Mouse (Mus musculus): ENCODE measurements around the gene Fbxw17.
"Not testable (repeated sequence)": the region's sequence is repeated elsewhere in the genome, so short reads cannot be mapped to it uniquely, and the experiment has no call there.

Gene Fbxw17

DNA sequence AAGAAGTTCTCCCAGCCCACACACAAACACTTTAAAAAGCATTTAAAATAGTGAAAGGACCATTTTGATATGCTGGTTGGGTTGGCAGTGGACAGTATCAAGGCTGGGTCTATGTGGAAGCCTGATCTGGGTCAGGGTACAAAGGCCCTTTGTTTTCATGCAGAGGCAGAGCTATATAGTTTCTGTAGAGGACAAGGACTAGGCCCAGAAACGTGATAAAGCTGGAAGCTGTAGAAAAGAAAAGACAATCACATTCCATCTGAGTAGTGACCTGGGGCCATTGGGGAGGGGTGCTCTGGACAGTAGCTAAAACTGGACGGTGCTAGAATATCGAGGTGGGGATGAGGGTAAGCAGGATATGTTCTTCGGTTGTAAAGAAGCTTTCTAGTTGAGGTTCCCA lies 27.6 kb downstream of the Fbxw17 start:
- Histone ChIP-seq H3K9me3 (ENCODE audit: low read length) (no peaks in the 10 kb centered on the region), H3K36me3 (ENCODE audit: insufficient read depth, low read length) (no peaks in the 10 kb centered on the region), H3K4me3 (replicated peaks; ENCODE audit: low read length) (no peak overlapping the region), H3K4me1 (replicated peaks; ENCODE audit: low read depth, low read length) (peaks cover 17% of the 10 kb centered on the region), H3K27me3 (ENCODE audit: insufficient read depth, low read length) (no peaks in the 10 kb centered on the region)
- TF ChIP-seq CTCF (conservative IDR thresholded peaks at IDR 0.05; ENCODE audit: low read length) (no peak), NANOG (IDR thresholded peaks at IDR 0.05; ENCODE audit: borderline replicate concordance, low read length) (no peak), POU5F1 (IDR thresholded peaks at IDR 0.05; ENCODE audit: borderline replicate concordance, low read length) (no peak)

DNA sequence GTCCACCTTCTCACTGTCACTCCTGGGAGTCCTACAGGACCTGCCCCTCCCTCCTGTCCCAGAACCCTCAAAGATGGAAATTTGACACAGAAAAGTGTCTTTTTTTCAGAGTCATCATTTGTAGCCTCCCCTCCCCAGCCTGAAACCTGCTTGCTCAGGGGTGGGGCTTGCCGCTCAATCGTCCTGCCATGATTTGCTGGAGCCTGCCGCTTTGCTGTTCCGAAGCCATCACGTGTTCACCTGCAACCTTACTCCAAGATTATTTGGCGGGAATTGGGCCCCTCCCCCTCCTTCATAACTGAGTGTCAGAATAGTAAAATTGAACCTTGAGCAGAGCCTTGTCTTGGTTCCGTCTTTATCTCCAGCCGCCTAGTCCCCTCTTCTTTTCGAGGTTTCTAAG lies 34.6 kb downstream of the Fbxw17 start:
- H3K36me3 ChIP-seq (ENCODE audit: insufficient read depth, low read length); H3K9me3 ChIP-seq (ENCODE audit: low read length); H3K27me3 ChIP-seq (ENCODE audit: insufficient read depth, low read length): not testable (repeated sequence)
- Histone ChIP-seq H3K4me3 (replicated peaks; ENCODE audit: low read length) (peak overlapping the region; percentile 58), H3K4me1 (replicated peaks; ENCODE audit: low read depth, low read length) (peaks cover 42% of the 10 kb centered on the region)

DNA sequence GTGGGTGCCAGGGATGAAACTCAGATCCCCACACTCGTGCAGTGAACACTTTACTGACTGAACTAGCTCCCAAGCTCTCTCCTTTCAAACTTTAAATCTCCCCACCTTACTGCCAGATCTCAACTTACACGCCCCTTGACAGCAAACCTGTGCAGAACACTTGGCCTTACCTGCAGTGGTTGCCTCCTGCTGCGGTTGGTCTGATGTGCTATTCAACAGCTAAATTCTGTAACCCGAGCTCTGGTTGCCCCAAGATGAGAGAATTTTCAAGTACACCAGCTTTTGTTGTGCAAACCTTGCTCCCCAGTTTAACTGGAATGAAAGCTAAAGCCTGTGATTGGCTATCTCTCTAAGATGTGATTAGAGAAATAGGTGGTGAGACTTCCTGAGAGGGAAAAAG lies 35.8 kb downstream of the Fbxw17 start:
- Histone ChIP-seq H3K36me3 (ENCODE audit: insufficient read depth, low read length) (no peaks in the 10 kb centered on the region), H3K4me3 (replicated peaks; ENCODE audit: low read length) (peak overlapping the region; percentile 58), H3K9me3 (ENCODE audit: low read length) (no peaks in the 10 kb centered on the region), H3K4me1 (replicated peaks; ENCODE audit: low read depth, low read length) (peaks cover 44% of the 10 kb centered on the region), H3K27me3 (ENCODE audit: insufficient read depth, low read length) (no peaks in the 10 kb centered on the region)
- TF ChIP-seq CTCF (conservative IDR thresholded peaks at IDR 0.05; ENCODE audit: low read length) (no peak), NANOG (IDR thresholded peaks at IDR 0.05; ENCODE audit: borderline replicate concordance, low read length) (peak; percentile 59; the same call in 1 of the 2 replicates)

DNA sequence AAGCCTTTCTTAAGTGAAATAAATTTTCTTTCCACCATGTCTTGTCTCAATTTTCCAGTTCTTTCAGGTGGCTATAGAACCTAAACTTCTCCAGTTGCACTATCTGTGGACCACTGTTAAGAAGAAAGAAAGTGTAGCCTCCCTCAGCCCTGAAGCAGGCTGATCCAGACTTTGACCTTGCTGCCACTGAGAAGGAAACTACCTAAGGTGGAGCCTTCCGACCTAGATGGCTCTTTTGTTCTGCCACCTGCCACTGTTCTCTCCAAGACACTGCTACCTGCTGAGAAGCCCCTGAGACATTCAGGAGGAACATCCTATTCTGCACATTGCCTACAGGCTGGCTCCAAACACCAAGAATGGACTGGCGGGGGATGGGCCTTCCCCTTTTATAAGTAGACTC lies 42.8 kb downstream of the Fbxw17 start:
- TF ChIP-seq NANOG (IDR thresholded peaks at IDR 0.05; ENCODE audit: borderline replicate concordance, low read length): peak; percentile 83
- peaks cover 53% of the 10 kb centered on the region for H3K4me1 ChIP-seq (replicated peaks; ENCODE audit: low read depth, low read length)
- H3K9me3 ChIP-seq (ENCODE audit: low read length); H3K27me3 ChIP-seq (ENCODE audit: insufficient read depth, low read length); H3K4me3 ChIP-seq (replicated peaks; ENCODE audit: low read length); H3K36me3 ChIP-seq (ENCODE audit: insufficient read depth, low read length): not testable (repeated sequence)

DNA sequence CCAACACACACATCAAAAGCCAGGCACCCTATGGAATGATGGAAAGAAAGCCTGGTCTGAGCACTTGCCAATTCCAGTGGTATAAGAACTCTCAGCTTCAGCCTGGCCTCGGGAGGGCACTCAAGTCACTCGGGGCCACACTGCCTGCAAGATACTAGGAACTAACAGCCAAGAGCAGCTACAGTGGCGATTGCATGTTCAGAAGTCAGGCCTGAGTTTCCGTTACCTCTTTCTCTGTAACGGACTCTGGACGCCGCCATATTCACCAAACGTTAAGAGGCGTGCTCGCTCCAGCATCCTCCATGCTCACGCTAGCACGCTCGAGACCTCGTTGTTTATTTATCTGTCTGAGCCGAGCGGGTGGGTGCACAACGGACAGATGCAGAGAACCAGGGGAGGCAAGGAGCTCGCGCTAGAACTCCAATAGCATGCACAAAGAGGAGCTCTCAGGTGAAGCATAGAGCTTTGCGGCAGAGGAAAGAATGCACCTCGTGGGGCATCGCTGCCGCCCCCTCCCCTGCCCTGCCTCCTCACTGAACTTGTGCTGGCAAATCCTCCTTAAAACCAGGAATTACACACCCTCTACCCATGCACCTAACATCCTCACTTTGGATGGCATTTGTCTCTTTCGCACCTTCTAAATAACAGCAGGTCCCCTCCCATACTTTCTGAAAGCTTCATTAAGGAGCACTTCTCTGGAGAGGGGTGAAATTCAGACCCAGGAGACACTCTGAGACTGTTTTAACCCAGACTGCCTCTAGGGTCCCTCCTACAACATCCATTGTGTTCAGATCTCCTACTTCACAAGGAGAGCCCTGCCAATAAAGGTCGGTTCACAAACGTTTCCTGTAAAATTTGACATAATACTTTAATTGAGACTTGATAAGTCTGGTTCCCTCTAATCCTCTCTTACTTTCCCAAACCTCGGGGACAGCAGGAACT lies 47.2 kb downstream of the Fbxw17 start:
- H3K36me3 ChIP-seq (ENCODE audit: insufficient read depth, low read length): no peaks in the 10 kb centered on the region
- no peak for TF ChIP-seq POU5F1 (IDR thresholded peaks at IDR 0.05; ENCODE audit: borderline replicate concordance, low read length)
- TF ChIP-seq NANOG (IDR thresholded peaks at IDR 0.05; ENCODE audit: borderline replicate concordance, low read length): no peak
- TF ChIP-seq CTCF (conservative IDR thresholded peaks at IDR 0.05; ENCODE audit: low read length): no peak
- H3K9me3 ChIP-seq (ENCODE audit: low read length): no peaks in the 10 kb centered on the region
- H3K27me3 ChIP-seq (ENCODE audit: insufficient read depth, low read length): peaks cover 14% of the 10 kb centered on the region
- peaks cover 73% of the 10 kb centered on the region for H3K4me1 ChIP-seq (replicated peaks; ENCODE audit: low read depth, low read length)
- peak overlapping the region; percentile 69 for H3K4me3 ChIP-seq (replicated peaks; ENCODE audit: low read length)

DNA sequence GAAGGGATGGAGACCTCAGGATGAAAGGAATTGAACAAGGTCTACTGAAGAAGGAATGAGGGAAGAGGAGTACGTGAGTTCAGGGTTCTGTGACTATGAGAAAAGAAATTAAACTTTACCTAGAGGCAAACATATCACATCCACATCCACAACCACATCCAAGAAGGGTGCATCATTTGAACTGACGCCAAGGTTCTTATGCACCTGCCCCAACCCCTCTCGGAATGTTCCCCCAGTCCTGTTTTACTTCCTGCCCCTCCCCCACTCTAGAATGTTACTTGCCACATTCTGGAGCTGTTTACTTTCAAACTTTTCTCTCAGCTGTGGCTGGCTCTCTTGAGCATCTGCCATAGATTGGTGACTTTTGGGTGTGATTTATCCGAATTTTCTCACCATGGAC lies 49.3 kb downstream of the Fbxw17 start, which contains the start of gene Nutm2:
Gene Nutm2 (plus strand): TSS at position 301 of the 400 bp plus-strand sequence.
- no peak for TF ChIP-seq NANOG (IDR thresholded peaks at IDR 0.05; ENCODE audit: borderline replicate concordance, low read length)
- TF ChIP-seq POU5F1 (IDR thresholded peaks at IDR 0.05; ENCODE audit: borderline replicate concordance, low read length): no peak
- TF ChIP-seq CTCF (conservative IDR thresholded peaks at IDR 0.05; ENCODE audit: low read length): no peak
- Histone ChIP-seq H3K4me1 (replicated peaks; ENCODE audit: low read depth, low read length) (peaks cover 56% of the 10 kb centered on the region), H3K27me3 (ENCODE audit: insufficient read depth, low read length) (peaks cover 23% of the 10 kb centered on the region), H3K9me3 (ENCODE audit: low read length) (no peaks in the 10 kb centered on the region), H3K36me3 (ENCODE audit: insufficient read depth, low read length) (no peaks in the 10 kb centered on the region), H3K4me3 (replicated peaks; ENCODE audit: low read length) (no peak within 1 kb of the TSS)
